Mouse (Mus musculus) hindbrain, embryonic 14.5 days (tissue): ENCODE data around the gene Krtcap2. TPM values are rescaled to one million over a fixed set of nuclear protein-coding genes. Genes with fewer than 3 reads are reported as not detected.

ENCODE experiments used
- ATAC-seq: fragments of 200-750 bp; cut with Nextera tagmentation; 2 replicates; pipeline ENCODE4 v1.8.0; 2017; ENCODE audit warnings: moderate number of reproducible peaks, mild to moderate bottlenecking, moderate TSS enrichment, moderate library complexity; ENCODE audit not compliant: low FRiP score
- DNase-seq: peaks from one replicate; pipeline ENCODE4 v3.0.0-alpha.2; 2015; ENCODE audit warnings: low spot score
- H3K27ac ChIP-seq: fragments of 300-500 bp; sonication (generic); 2 replicates; pipeline ENCODE4 v1.5.1; 2014; ENCODE audit warnings: mild to moderate bottlenecking, moderate library complexity
- H3K27me3 ChIP-seq: fragments of 300-500 bp; sonication (generic); 2 replicates; pipeline ENCODE4 v1.6.1; 2014; ENCODE audit warnings: mild to moderate bottlenecking, low read length, mixed read lengths; ENCODE audit not compliant: control insufficient read depth, insufficient read depth
- H3K36me3 ChIP-seq: fragments of 300-500 bp; sonication (generic); replicated peaks from 2 replicates; pipeline ENCODE4 v1.6.1; 2014; ENCODE audit not compliant: control insufficient read depth, insufficient read depth
- H3K4me1 ChIP-seq: fragments of 300-500 bp; sonication (generic); replicated peaks from 2 replicates; pipeline ENCODE4 v1.6.1; 2014; ENCODE audit warnings: antibody characterized with exemption, low read length, mixed read lengths; ENCODE audit not compliant: control insufficient read depth, insufficient read depth
- H3K4me2 ChIP-seq: fragments of 300-500 bp; sonication (generic); replicated peaks from 2 replicates; pipeline ENCODE4 v1.6.1; 2014; ENCODE audit warnings: mild to moderate bottlenecking, moderate library complexity
- H3K4me3 ChIP-seq: fragments of 300-500 bp; sonication (generic); replicated peaks from 2 replicates; pipeline ENCODE4 v1.5.1; 2014; ENCODE audit warnings: mild to moderate bottlenecking, low read length
- H3K9ac ChIP-seq: fragments of 300-500 bp; sonication (generic); 2 replicates; pipeline ENCODE4 v1.6.1; 2014
- H3K9me3 ChIP-seq: fragments of 300-500 bp; sonication (generic); 2 replicates; pipeline ENCODE4 v1.6.1; 2016; ENCODE audit warnings: low read length; ENCODE audit not compliant: control insufficient read depth
- WGBS: fragments of 180-500 bp; shearing (Covaris S2); extraction: QIAGEN DNeasy Blood & Tissue Kit; methylation state at CpG from one replicate; pipeline ENCODE4 v1.1.7; 2014; 5-methylcytosine and 5-hydroxymethylcytosine counted together
- polyA plus RNA-seq: library from polyadenylated mRNA; unstranded; fragments of >200 nt; fragmentation: Nextera tagmentation; extraction: Ambion mirVana; gene quantifications from 2 replicates; pipeline ENCODE4 v1.2.1, GENCODE M21; 2014

Gene Krtcap2
- polyA plus RNA-seq, result 209 and 224 TPM in 2 replicates

- Histone ChIP-seq H3K27ac (peak within 1 kb of the TSS; percentile 94), H3K4me3 (peak within 1 kb of the TSS; percentile 62), H3K27me3 (no peaks in the 10 kb centered on the region), H3K4me2 (peak within 1 kb of the TSS; percentile 79), H3K9me3 (no peaks in the 10 kb centered on the region), H3K9ac (peak within 1 kb of the TSS; percentile 67), H3K4me1 (peaks cover 23% of the 10 kb centered on the region), H3K36me3 (peaks cover 34% of the 10 kb centered on the region)
- WGBS, result 3% methylated on average over 20 of the region's 20 CpGs
- ATAC-seq (peak; percentile 67), DNase-seq (peak; percentile 84)
Observed at GRCm38 (mm10) chr3:89245688-89246171, at the start of gene Krtcap2. Gene Krtcap2, plus strand, starts transcription at chr3:89245966.

GRCm38 (mm10) chr3:89195979-89196877 is 49.5 kb upstream of the Krtcap2 start:
- Histone ChIP-seq H3K4me3 (peak overlapping the region; percentile 33), H3K9me3 (no peaks in the 10 kb centered on the region), H3K9ac (peak overlapping the region; percentile 64), H3K27me3 (no peaks in the 10 kb centered on the region), H3K27ac (peak overlapping the region; percentile 84), H3K4me1 (peaks cover 9% of the 10 kb centered on the region), H3K36me3 (no peaks in the 10 kb centered on the region), H3K4me2 (peak overlapping the region; percentile 84)
- ATAC-seq, result peak; percentile 95
- peak; percentile 84 for DNase-seq
- WGBS, result 6% methylated on average over 33 of the region's 33 CpGs

GRCm38 (mm10) chr3:89199839-89200238 is 45.9 kb upstream of the Krtcap2 start:
- Histone ChIP-seq H3K4me3 (no peak overlapping the region), H3K27ac (no peak overlapping the region), H3K36me3 (peaks cover 9% of the 10 kb centered on the region), H3K4me1 (peaks cover 14% of the 10 kb centered on the region), H3K9me3 (no peaks in the 10 kb centered on the region), H3K4me2 (no peak overlapping the region), H3K27me3 (no peaks in the 10 kb centered on the region), H3K9ac (no peak overlapping the region)
- 79% methylated on average over 3 of the region's 3 CpGs for WGBS
- DNase-seq, result no peak
- no peak for ATAC-seq

- no peaks in the 10 kb centered on the region for H3K9me3 ChIP-seq
- ATAC-seq (peak; percentile 91), DNase-seq (peak; percentile 98)
- no peak within 1 kb of the TSS for H3K27ac ChIP-seq
- no peaks in the 10 kb centered on the region for H3K27me3 ChIP-seq
- H3K36me3 ChIP-seq, result peaks cover 35% of the 10 kb centered on the region
- H3K4me1 ChIP-seq, result peaks cover 5% of the 10 kb centered on the region
- H3K4me2 ChIP-seq, result peak within 1 kb of the TSS; percentile 62
- WGBS, result 24% methylated on average over 13 of the region's 13 CpGs
- H3K9ac ChIP-seq, result peak within 1 kb of the TSS; percentile 62
- peak within 1 kb of the TSS; percentile 44 for H3K4me3 ChIP-seq
Observed at GRCm38 (mm10) chr3:89202253-89203141, 43.3 kb upstream of the Krtcap2 start, which contains the start of gene Gba. Gene Gba, plus strand, starts transcription at chr3:89202928.

GRCm38 (mm10) chr3:89203142-89203514 is 42.6 kb upstream of the Krtcap2 start:
- H3K36me3 ChIP-seq, result peaks cover 41% of the 10 kb centered on the region
- peaks cover 5% of the 10 kb centered on the region for H3K4me1 ChIP-seq
- no peaks in the 10 kb centered on the region for H3K27me3 ChIP-seq
- no peaks in the 10 kb centered on the region for H3K9me3 ChIP-seq
- WGBS, result 35% methylated on average over 5 of the region's 5 CpGs
- H3K9ac ChIP-seq, result peak overlapping the region; percentile 62
- 0 out of 2 replicates have a peak, but pooled peaks have one; percentile 18 for ATAC-seq
- H3K4me2 ChIP-seq, result peak overlapping the region; percentile 62
- H3K4me3 ChIP-seq, result peak overlapping the region; percentile 44
- DNase-seq, result no peak
- no peak overlapping the region for H3K27ac ChIP-seq

GRCm38 (mm10) chr3:89206079-89206478 is 39.7 kb upstream of the Krtcap2 start:
- Histone ChIP-seq H3K9ac (no peak overlapping the region), H3K9me3 (no peaks in the 10 kb centered on the region), H3K36me3 (peaks cover 71% of the 10 kb centered on the region), H3K27me3 (no peaks in the 10 kb centered on the region), H3K27ac (no peak overlapping the region), H3K4me2 (no peak overlapping the region), H3K4me3 (no peak overlapping the region), H3K4me1 (peaks cover 5% of the 10 kb centered on the region)
- no peak for ATAC-seq
- DNase-seq, result no peak
- 95% methylated on average over 7 of the region's 7 CpGs for WGBS

- 92% methylated on average over 2 of the region's 2 CpGs for WGBS
- no peak overlapping the region for H3K4me3 ChIP-seq
Observed at GRCm38 (mm10) chr3:89206695-89207094, 39.1 kb upstream of the Krtcap2 start.

GRCm38 (mm10) chr3:89208075-89208657 is 37.6 kb upstream of the Krtcap2 start:
- H3K36me3 ChIP-seq, result peaks cover 71% of the 10 kb centered on the region
- 93% methylated on average over 13 of the region's 13 CpGs for WGBS

More at GRCm38 (mm10) chr3:89206695-89207094, 39.1 kb upstream of the Krtcap2 start:
- Histone ChIP-seq H3K9ac (no peak overlapping the region), H3K27me3 (no peaks in the 10 kb centered on the region), H3K4me1 (peaks cover 5% of the 10 kb centered on the region), H3K27ac (no peak overlapping the region), H3K4me2 (no peak overlapping the region), H3K36me3 (peaks cover 71% of the 10 kb centered on the region), H3K9me3 (no peaks in the 10 kb centered on the region)
- no peak for ATAC-seq
- DNase-seq, result no peak

More at GRCm38 (mm10) chr3:89208075-89208657, 37.6 kb upstream of the Krtcap2 start:
- ATAC-seq (no peak), DNase-seq (no peak)
- no peaks in the 10 kb centered on the region for H3K9me3 ChIP-seq
- no peak overlapping the region for H3K9ac ChIP-seq
- H3K4me1 ChIP-seq, result peaks cover 12% of the 10 kb centered on the region
- H3K27me3 ChIP-seq, result no peaks in the 10 kb centered on the region
- no peak overlapping the region for H3K4me2 ChIP-seq
- H3K4me3 ChIP-seq, result no peak overlapping the region
- no peak overlapping the region for H3K27ac ChIP-seq
